Mouse (Mus musculus): ENCODE data around the gene Inafm1.
A peak's percentile ranks its signal among the peaks of the same experiment; 100 is the strongest.
"Not testable (repeated sequence)": the region's sequence is repeated elsewhere in the genome, so short reads cannot be mapped to it uniquely, and the experiment has no call there.

Inafm1 gene

GRCm38 (mm10) chr7:16263015-16263787 lies 10.2 kb downstream of the Inafm1 start:
- peak in 1 of 2 experiments; percentile 75 for DNase-seq (ENCODE audit: low spot score in 2 of 2)

GRCm38 (mm10) chr7:16261097-16261496 lies 12.3 kb downstream of the Inafm1 start:
- no peak for DNase-seq (ENCODE audit: low spot score in 2 of 2)

GRCm38 (mm10) chr7:16259110-16259590 lies 14.3 kb downstream of the Inafm1 start, which contains the start of gene C5ar1:
C5ar1 (minus strand) TSS chr7:16259540.
- DNase-seq (ENCODE audit: low spot score in 2 of 2) = no peak

GRCm38 (mm10) chr7:16257830-16258229 lies 15.6 kb downstream of the Inafm1 start:
- DNase-seq (ENCODE audit: low spot score in 2 of 2) = no peak

- not testable (repeated sequence) for DNase-seq (ENCODE audit: low spot score in 2 of 2)
Measured at GRCm38 (mm10) chr7:16255963-16256362, 17.5 kb downstream of the Inafm1 start.

DNA sequence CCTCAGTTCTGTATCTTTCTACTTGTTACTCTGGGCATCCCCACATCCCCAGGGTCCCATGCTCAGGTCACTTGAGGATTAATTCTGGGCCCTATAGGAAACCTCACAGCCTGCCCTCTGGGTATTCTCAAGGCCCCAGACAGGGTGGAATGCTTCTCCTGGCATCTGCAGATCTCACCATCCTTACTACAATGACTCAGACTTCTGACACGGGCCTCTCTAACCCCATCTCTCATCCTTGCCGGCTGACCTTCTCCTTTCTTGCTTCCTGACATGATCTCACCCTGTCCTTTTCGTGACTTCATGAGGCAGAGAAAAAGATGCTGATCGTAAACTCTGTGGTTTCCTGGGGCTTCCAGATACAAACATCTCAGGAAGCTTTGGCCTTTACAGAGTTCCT lies 19.2 kb downstream of the Inafm1 start:
- DNase-seq (ENCODE audit: low spot score in 2 of 2) = no peak

- no peak for DNase-seq (ENCODE audit: low spot score in 2 of 2)
Measured at GRCm38 (mm10) chr7:16250687-16251086, 22.7 kb downstream of the Inafm1 start.

GRCm38 (mm10) chr7:16245958-16246357 lies 27.5 kb downstream of the Inafm1 start:
- DNase-seq (ENCODE audit: low spot score in 2 of 2) = no peak

- no peak for DNase-seq (ENCODE audit: low spot score in 2 of 2)
Measured at GRCm38 (mm10) chr7:16244067-16244466, 29.4 kb downstream of the Inafm1 start, which contains the start of gene C5ar2. C5ar2 (minus strand) TSS chr7:16244154.

DNA sequence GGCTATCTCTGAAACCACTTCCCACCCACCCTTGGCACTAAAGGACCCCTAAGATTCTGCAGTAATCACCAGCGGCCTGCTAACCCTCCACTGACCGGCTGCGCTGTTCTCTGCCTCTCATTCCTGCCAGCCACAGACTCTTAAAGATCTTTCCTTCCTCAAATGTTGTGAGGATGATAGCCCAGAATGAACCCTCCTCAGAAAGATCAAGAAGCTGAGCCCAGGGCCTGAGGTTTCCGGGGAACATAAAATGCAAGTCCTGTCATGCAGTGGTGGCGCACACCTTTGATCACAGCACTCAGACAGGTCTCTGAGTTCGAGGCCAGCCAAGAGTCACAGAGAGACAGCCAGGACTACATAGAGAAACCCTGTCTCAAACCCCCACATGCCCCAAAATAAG lies 31.2 kb downstream of the Inafm1 start:
- DNase-seq (ENCODE audit: low spot score in 2 of 2) = no peak

- DNase-seq (ENCODE audit: low spot score in 2 of 2) = no peak
Measured at GRCm38 (mm10) chr7:16241787-16242186, 31.6 kb downstream of the Inafm1 start.

DNA sequence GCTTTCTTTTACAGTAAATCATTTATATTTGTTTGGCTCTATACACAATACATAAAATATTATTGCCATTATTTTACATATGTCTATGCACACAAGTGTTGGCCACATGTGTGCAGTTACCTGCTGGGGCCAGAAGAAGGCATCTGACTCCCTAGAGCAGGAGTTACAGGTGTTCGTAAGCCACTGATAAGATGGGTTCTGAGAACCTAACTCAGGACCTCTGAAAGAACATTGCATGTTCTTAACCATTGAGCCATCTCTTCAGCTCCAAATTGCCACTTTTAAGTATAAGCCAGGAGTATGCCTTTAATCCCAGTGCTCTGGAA lies 32.5 kb downstream of the Inafm1 start:
- DNase-seq (ENCODE audit: low spot score in 2 of 2) = no peak

DNA sequence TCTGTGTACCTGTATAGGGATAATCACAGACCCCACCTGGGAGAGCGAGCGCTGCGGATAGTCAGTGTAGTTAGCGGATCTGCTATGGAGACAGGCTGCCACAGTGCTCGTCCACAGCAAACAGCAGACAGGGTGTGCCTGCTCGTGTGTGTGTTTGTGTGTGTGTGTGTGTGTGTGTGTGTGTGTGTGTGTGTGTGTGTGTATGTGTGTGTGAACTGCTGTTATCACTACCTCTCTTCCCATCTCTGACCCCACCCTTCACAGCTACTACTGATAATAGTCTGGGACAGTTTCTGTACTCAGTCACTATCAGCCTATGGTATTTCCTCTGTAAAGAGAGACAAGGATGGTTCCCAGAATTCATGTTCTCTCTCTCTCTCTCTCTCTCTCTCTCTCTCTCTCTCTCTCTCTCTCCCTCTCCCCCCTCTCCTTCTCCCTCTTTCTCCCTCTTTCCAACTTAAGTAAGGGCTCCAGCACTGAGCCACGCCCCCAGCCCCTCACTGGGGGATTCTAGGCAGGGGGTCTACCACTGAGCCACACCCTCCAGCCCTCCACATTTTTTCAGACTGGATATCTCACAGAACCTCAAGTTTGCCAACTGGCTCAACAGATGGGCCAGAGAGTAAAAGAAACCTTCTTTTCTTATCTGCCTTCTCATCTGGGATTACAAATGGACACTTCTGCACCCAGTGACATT lies 33.0 kb downstream of the Inafm1 start:
- no peak for DNase-seq (ENCODE audit: low spot score in 2 of 2)

- DNase-seq (ENCODE audit: low spot score in 2 of 2) = no peak
Measured at GRCm38 (mm10) chr7:16239554-16239997, 33.8 kb downstream of the Inafm1 start.

DNA sequence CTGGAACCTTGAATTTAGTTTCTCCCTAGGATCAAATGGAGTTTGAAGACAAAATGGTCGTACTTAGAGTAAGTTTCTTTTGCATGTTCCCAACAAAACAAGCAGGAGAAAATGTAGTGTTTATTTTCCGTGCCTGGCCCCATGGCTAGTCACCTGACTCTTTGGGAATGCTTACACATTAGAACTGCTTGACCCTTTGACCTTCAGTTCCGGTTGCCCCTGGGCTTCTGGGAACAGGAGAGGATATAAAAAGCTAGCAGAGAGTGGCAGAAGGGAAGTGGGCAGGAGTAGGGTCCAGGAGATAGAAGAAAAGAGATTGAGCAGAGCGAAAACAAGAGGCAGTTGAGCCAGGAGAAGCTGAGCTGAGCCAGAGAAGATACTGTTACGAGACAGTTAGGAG lies 43.5 kb downstream of the Inafm1 start:
- DNase-seq (ENCODE audit: low spot score in 2 of 2) = no peak

Measured in urinary bladder, postnatal 4 days (tissue).